Mouse (Mus musculus): ENCODE data around the gene Unc5a. TPM values are rescaled to one million over a fixed set of nuclear protein-coding genes. Genes with fewer than 3 reads are reported as not detected.

The Unc5a gene
- polyA plus RNA-seq, 1 experiment, result 26.9 TPM

- DNase-seq (ENCODE audit: low spot score), result no peak
These were observed 52.9 kb downstream of the Unc5a start for GRCm38 (mm10) chr13:55002090-55002489.

- DNase-seq (ENCODE audit: low spot score), result peak; percentile 43
These were observed 55.4 kb downstream of the Unc5a start for GRCm38 (mm10) chr13:55004646-55005045.

- no peak for DNase-seq (ENCODE audit: low spot score)
These were observed 56.6 kb downstream of the Unc5a start for GRCm38 (mm10) chr13:55005691-55006414.

- no peak for DNase-seq (ENCODE audit: low spot score)
These were observed 57.2 kb downstream of the Unc5a start for GRCm38 (mm10) chr13:55006415-55006742.

GRCm38 (mm10) chr13:55008589-55008988, 59.4 kb downstream of the Unc5a start:
- no peak for DNase-seq (ENCODE audit: low spot score)

- no peak for DNase-seq (ENCODE audit: low spot score)
These were observed 61.9 kb downstream of the Unc5a start for GRCm38 (mm10) chr13:55011103-55011502.

- DNase-seq (ENCODE audit: low spot score), result peak; percentile 19
These were observed 62.8 kb downstream of the Unc5a start for GRCm38 (mm10) chr13:55011981-55012478.

- no peak for DNase-seq (ENCODE audit: low spot score)
These were observed 64.6 kb downstream of the Unc5a start for GRCm38 (mm10) chr13:55013702-55014344.

- no peak for DNase-seq (ENCODE audit: low spot score)
These were observed 65.2 kb downstream of the Unc5a start for GRCm38 (mm10) chr13:55014451-55014850.

- DNase-seq (ENCODE audit: low spot score), result peak; percentile 20
These were observed 68.1 kb downstream of the Unc5a start for GRCm38 (mm10) chr13:55017154-55017897.

GRCm38 (mm10) chr13:55017898-55018599, 68.8 kb downstream of the Unc5a start:
- DNase-seq (ENCODE audit: low spot score), result no peak

- DNase-seq (ENCODE audit: low spot score), result no peak
These were observed 69.5 kb downstream of the Unc5a start for GRCm38 (mm10) chr13:55018700-55019099.

- no peak for DNase-seq (ENCODE audit: low spot score)
These were observed 70.0 kb downstream of the Unc5a start for GRCm38 (mm10) chr13:55019181-55019580.

GRCm38 (mm10) chr13:55020051-55020450, 70.8 kb downstream of the Unc5a start:
- DNase-seq (ENCODE audit: low spot score), result no peak

- no peak for DNase-seq (ENCODE audit: low spot score)
These were observed 72.1 kb downstream of the Unc5a start, which contains the start of gene Hk3 for GRCm38 (mm10) chr13:55021194-55021779. Gene Hk3, minus strand, starts transcription at chr13:55021385.

- DNase-seq (ENCODE audit: low spot score), result no peak
These were observed 73.0 kb downstream of the Unc5a start for GRCm38 (mm10) chr13:55022256-55022655.

- no peak for DNase-seq (ENCODE audit: low spot score)
These were observed 73.5 kb downstream of the Unc5a start for GRCm38 (mm10) chr13:55022715-55023114.

GRCm38 (mm10) chr13:55024215-55024614, 75.0 kb downstream of the Unc5a start:
- no peak for DNase-seq (ENCODE audit: low spot score)

GRCm38 (mm10) chr13:55040016-55040415, 90.8 kb downstream of the Unc5a start:
- no peak for DNase-seq (ENCODE audit: low spot score)

- DNase-seq (ENCODE audit: low spot score), result no peak
These were observed 98.5 kb downstream of the Unc5a start for GRCm38 (mm10) chr13:55047706-55048105.

Measured in urinary bladder, adult 2 months (tissue).